Mouse (Mus musculus): ENCODE measurements at regions not wholly inside any gene's neighbourhood (a gene's known extent, or its start where the extent isn't known, plus 50 kb on each side); places are given as distances from the start of the nearest gene placed in this dataset.
"Not testable (repeated sequence)": the region's sequence is repeated elsewhere in the genome, so short reads cannot be mapped to it uniquely, and the experiment has no call there.

GRCm38 (mm10) chr8:116065327-116065726 lies 357.7 kb upstream of the Maf start:
- DNase-seq (ENCODE audit: extremely low spot score in 1 of 2, low spot score in 1 of 2), result no peak

DNA sequence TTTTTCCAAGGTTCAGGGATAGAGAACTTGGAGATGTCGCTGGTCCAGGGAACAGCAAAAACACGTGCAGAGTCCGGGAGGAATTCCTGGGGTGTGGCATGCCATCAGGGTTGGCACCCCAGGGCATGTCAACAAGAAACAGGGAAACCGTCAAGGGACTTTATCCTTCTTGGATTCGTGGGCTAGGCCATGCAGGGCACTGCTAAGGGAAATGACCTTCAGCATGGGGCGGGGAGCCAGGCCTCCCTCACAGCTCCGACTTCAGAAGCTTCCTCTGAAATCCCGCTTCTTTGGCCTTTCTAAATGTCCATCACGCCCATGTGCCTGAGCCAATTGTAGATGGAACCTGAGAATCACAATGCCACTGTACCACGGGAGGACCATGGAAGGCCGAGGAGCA lies 357.0 kb upstream of the Maf start:
- DNase-seq (ENCODE audit: extremely low spot score in 1 of 2, low spot score in 1 of 2), result no peak

- no peak for DNase-seq (ENCODE audit: extremely low spot score in 1 of 2, low spot score in 1 of 2)
Measured at GRCm38 (mm10) chr8:116063541-116063940, 355.9 kb upstream of the Maf start.

GRCm38 (mm10) chr8:116053483-116053882 lies 345.9 kb upstream of the Maf start:
- no peak for DNase-seq (ENCODE audit: extremely low spot score in 1 of 2, low spot score in 1 of 2)

- DNase-seq (ENCODE audit: extremely low spot score in 1 of 2, low spot score in 1 of 2), result no peak
Measured at GRCm38 (mm10) chr8:116053043-116053442, 345.4 kb upstream of the Maf start.

DNA sequence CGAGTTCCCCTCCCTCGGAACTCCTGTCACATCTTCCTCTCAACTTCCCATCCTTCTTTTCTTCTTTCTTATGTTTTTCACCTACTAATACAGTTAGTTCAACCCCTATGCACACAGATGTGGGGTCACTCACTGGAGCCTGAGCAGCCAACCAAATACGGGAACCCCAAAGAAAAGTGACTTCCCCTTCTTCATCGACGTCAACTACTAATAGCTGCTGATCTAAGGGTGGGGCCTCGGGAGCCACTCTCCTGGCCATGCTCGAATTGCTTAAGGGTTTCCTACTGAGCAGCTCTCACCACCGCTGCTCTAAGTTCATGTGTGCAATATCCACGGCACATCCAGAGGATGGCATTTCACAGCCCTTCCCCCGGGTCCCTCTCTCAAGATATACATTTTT lies 340.9 kb upstream of the Maf start:
- no peak for DNase-seq (ENCODE audit: extremely low spot score in 1 of 2, low spot score in 1 of 2)

DNA sequence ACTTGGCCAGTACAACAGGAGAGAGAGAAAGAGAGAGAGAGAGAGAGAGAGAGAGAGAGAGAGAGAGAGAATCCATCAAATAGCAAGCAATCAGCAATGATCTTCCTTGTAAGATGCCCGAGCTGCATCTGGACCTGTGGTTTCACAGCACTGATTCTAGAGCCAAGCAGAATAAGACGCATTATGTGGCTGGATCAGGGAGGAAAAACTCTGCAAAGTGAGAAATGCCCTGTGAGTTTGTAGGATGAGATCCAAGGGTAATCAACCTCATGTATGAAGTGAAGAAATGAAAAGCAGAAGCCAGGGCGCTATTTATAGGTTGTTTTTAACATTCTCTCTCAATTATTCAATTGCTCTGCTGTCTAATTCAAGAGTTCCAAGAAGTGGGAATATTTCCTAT lies 339.3 kb upstream of the Maf start:
- no peak for DNase-seq (ENCODE audit: extremely low spot score in 1 of 2, low spot score in 1 of 2)

GRCm38 (mm10) chr8:116045526-116045925 lies 337.9 kb upstream of the Maf start:
- no peak for DNase-seq (ENCODE audit: extremely low spot score in 1 of 2, low spot score in 1 of 2)

- DNase-seq (ENCODE audit: extremely low spot score in 1 of 2, low spot score in 1 of 2), result no peak
Measured at GRCm38 (mm10) chr8:116043381-116043780, 335.8 kb upstream of the Maf start.

GRCm38 (mm10) chr8:116030966-116031365 lies 323.4 kb upstream of the Maf start:
- DNase-seq (ENCODE audit: extremely low spot score in 1 of 2, low spot score in 1 of 2), result no peak

GRCm38 (mm10) chr8:116025321-116025720 lies 317.7 kb upstream of the Maf start:
- no peak for DNase-seq (ENCODE audit: extremely low spot score in 1 of 2, low spot score in 1 of 2)

GRCm38 (mm10) chr8:116024811-116025210 lies 317.2 kb upstream of the Maf start:
- no peak for DNase-seq (ENCODE audit: extremely low spot score in 1 of 2, low spot score in 1 of 2)

GRCm38 (mm10) chr8:116021691-116022090 lies 314.1 kb upstream of the Maf start:
- no peak for DNase-seq (ENCODE audit: extremely low spot score in 1 of 2, low spot score in 1 of 2)

DNA sequence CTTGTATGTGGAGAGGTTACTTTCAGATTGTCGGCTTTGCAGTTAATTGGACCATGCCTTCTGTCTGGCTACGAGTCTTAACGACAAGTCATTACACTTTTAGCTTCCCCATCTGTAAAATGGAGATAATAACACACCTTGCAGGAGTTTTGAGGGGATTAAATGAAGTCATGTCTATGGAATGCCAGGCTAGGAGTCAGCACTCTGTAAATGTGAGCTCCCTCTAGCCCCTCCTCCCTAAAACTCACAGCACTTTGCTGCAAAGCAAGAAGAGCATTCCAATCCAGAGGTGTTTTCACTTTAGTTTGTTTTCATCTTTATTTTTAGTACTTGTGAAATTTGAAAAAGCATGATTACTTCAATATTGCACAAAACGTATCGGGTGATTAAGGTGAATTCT lies 287.7 kb upstream of the Maf start:
- no peak for DNase-seq (ENCODE audit: extremely low spot score in 1 of 2, low spot score in 1 of 2)

DNA sequence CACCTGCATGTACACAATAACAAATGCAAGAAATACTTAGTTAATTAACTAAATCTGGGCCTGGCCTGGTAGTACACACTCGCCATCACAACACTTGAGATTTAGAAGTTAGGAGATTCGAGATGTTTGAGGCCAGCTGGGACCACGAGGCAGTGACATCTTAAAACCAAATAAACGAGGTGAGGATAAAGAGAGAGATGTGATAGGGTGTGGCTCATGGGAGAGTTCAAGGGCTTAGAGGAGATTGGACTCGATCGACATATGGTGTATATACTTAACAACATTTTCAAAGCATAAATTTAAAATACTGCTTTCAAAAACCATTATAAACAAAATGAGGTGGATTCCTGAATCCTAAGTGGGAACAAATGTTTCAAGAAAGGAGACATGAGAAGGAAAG lies 284.4 kb upstream of the Maf start:
- no peak for DNase-seq (ENCODE audit: extremely low spot score in 1 of 2, low spot score in 1 of 2)

GRCm38 (mm10) chr8:115983397-115983796 lies 275.8 kb upstream of the Maf start:
- no peak for DNase-seq (ENCODE audit: extremely low spot score in 1 of 2, low spot score in 1 of 2)

DNA sequence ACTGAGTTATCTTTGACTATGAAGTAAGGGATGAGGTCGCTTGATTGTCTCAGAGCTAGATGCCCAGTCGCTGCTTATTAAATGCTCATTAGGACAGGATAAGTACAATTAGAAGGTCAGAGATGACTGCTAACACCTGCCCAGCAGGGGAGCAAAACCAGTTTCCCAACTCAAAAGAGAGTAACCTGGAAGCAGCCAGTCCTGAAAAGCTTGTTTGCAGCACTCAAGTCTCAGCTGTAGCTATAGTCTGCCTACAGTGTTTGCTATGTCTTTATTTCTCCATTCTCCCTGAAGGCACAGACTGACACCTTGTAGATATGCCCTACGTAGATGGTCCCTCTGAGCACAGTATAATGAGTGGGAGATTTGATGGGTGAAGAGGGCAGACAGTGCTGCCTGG lies 274.7 kb upstream of the Maf start:
- DNase-seq (ENCODE audit: extremely low spot score in 1 of 2, low spot score in 1 of 2), result no peak

DNA sequence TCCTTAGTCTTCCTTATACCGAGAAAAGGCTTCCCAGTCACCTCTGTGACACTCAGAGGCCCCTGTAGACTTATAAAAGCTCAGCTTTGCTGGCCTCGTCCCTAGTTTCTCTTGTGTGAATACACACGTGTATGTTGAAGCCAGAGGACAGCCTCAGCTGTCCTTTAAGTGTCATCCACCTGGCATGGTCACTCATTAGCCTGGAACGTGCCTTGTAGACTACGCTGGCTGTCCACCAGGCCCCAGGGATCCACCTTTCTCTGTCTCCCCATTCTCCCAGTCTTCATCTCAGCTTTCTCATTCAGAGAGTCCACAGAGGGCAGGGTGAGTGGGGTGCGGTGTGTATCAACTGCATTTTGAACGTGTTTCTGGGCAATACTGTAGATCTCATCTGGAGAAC lies 273.8 kb upstream of the Maf start:
- no peak for DNase-seq (ENCODE audit: extremely low spot score in 1 of 2, low spot score in 1 of 2)

GRCm38 (mm10) chr8:115980616-115981015 lies 273.0 kb upstream of the Maf start:
- no peak for DNase-seq (ENCODE audit: extremely low spot score in 1 of 2, low spot score in 1 of 2)

- no peak for DNase-seq (ENCODE audit: extremely low spot score in 1 of 2, low spot score in 1 of 2)
Measured at GRCm38 (mm10) chr8:115977152-115977551, 269.6 kb upstream of the Maf start.

DNA sequence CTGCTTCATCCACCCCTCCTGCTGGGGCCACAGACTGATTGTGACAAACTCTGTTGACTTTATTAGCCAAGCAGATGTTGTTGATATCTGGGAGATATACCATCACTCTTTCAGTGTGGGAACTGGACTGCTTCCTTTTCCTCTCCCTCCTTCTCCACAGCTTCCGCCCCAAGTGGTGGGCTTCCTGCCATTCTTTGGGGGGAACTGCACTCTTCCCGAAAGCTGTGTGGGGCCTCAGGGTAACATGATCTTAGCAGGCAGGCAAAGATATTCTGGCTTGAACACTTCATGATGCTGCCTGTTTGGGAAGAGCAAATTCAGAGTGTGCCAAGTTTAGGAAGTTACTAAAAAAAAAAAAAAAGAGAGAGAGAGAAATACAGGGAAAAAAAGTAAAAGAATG lies 267.1 kb upstream of the Maf start:
- no peak for DNase-seq (ENCODE audit: extremely low spot score in 1 of 2, low spot score in 1 of 2)

DNA sequence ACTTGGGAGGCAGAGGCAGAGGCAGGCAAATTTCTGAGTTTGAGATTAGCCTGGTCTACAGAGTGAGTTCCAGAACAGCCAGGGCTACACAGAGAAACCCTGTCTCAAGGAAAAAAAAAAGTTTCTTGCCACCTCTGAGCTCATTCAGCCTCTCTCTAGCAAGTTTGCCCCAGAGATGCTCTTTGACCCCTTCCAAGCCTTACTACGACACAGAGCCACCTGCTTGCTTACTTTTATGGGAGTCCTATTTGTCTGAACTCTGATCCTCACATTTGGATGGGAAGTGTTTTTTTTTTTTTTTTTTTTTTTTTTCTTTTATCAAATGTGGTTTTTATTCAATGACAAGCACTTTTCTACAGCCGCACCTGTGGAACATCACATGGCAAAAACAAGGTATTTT lies 263.8 kb upstream of the Maf start:
- not testable (repeated sequence) for DNase-seq (ENCODE audit: extremely low spot score in 1 of 2, low spot score in 1 of 2)

GRCm38 (mm10) chr8:115968121-115968520 lies 260.5 kb upstream of the Maf start:
- no peak for DNase-seq (ENCODE audit: extremely low spot score in 1 of 2, low spot score in 1 of 2)

DNA sequence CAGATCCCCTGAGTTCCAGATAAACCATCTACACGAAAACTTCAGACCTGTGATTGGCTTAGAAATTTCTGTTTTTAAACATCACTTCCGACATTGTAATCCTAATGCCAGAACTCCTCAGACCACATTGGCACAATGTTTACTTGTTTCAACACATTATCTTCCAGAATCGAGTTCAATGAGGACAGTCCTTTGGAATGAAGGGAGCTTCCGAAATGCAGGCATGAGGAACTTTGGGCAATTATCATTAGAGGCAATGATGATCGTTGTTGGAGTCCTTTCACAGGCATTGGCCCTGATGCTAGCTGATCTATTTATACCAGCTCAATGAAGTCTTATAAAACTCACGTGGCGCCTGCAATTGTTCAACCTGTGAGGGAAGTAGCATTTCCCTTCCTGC lies 258.4 kb upstream of the Maf start:
- no peak for DNase-seq (ENCODE audit: extremely low spot score in 1 of 2, low spot score in 1 of 2)
